Mouse (Mus musculus) kidney, adult 2 months (tissue): ENCODE results near the gene Pank1.

Source experiments
- CTCF ChIP-seq: fragments of 200-500 bp; conservative IDR thresholded peaks from 2 replicates; pipeline ENCODE4 v1.5.1; 2011; ENCODE audit warnings: low read depth, mild to moderate bottlenecking, control low read depth, low read length, moderate library complexity, mixed read lengths; ENCODE audit not compliant: insufficient read depth, insufficient read length
- POLR2A ChIP-seq: fragments of 200-500 bp; IDR thresholded peaks from one replicate; pipeline ENCODE4 v1.6.1; 2011; ENCODE audit warnings: low read depth, low read length, control low read depth

GRCm38 (mm10) chr19:34851161-34851560 lies 28.1 kb downstream of the Pank1 start:
- TF ChIP-seq CTCF: no peak
- no peak for TF ChIP-seq POLR2A
